In genomic region chr9:44881941-44882435, GRCm38 (mm10) we compare ENCODE assay signal across 8 mouse cellular contexts. TPM values are rescaled to one million over a fixed set of nuclear protein-coding genes. Genes with fewer than 3 reads are reported as not detected.
DNase-seq lines count a peak whose midpoint lies in the region; ATAC-seq lines count a peak whose summit lies in the region.

No protein-coding gene starts in this region.

- no peaks in the 10 kb centered on the region for H3K27me3 ChIP-seq in forebrain, embryonic 13.5 days
- no peaks in the 10 kb centered on the region; the same call in none of the 2 replicates for H3K27me3 ChIP-seq in liver, embryonic 16.5 days (ENCODE audit: control insufficient read depth, insufficient read depth, low read depth, low read length)
- H3K27me3 ChIP-seq in neural tube, embryonic 14.5 days (ENCODE audit: control insufficient read depth, insufficient read depth, low read length): no peaks in the 10 kb centered on the region

- no peaks in the 10 kb centered on the region for H3K9me3 ChIP-seq in forebrain, embryonic 13.5 days (replicated peaks)
- no peaks in the 10 kb centered on the region for H3K9me3 ChIP-seq in liver, embryonic 16.5 days (replicated peaks; ENCODE audit: control insufficient read depth, low read length)
- no peaks in the 10 kb centered on the region for H3K9me3 ChIP-seq in neural tube, embryonic 14.5 days (ENCODE audit: control insufficient read depth, low read length)

- peak; percentile 46; the same call in 1 of the 2 replicates for ATAC-seq in cerebellum, adult (ENCODE audit: insufficient number of reproducible peaks, low FRiP score, low TSS enrichment)
- peak; percentile 75 for ATAC-seq in forebrain, embryonic 13.5 days
- ATAC-seq in liver, embryonic 16.5 days (ENCODE audit: low read depth): peak; percentile 51
- peak; percentile 86 for ATAC-seq in neural tube, embryonic 14.5 days (ENCODE audit: low read depth)

- peak overlapping the region; percentile 100 for H3K27ac ChIP-seq in forebrain, embryonic 13.5 days
- peak overlapping the region; percentile 93 for H3K27ac ChIP-seq in liver, embryonic 16.5 days (ENCODE audit: low read length)
- H3K27ac ChIP-seq in neural tube, embryonic 14.5 days (ENCODE audit: low read depth, low read length): peak overlapping the region; percentile 96

- peak; percentile 76 for DNase-seq in ES-CJ7 (ENCODE audit: low read depth, low spot score)
- peak; percentile 75 to 80 for DNase-seq in heart, postnatal 10 days
- peak; percentile 84 to 90 for DNase-seq in kidney, postnatal 4 days
- DNase-seq in testis, postnatal 10 days (ENCODE audit: low spot score): peak; percentile 75

- 0 out of 2 replicates have a peak, but pooled peaks cover 6% of the 10 kb centered on the region for H3K36me3 ChIP-seq in forebrain, embryonic 13.5 days (ENCODE audit: poor library complexity, severe bottlenecking)
- H3K36me3 ChIP-seq in liver, embryonic 16.5 days (ENCODE audit: control insufficient read depth, insufficient read depth): no peaks in the 10 kb centered on the region
- H3K36me3 ChIP-seq in neural tube, embryonic 14.5 days (ENCODE audit: control insufficient read depth, insufficient read depth, low read length): no peaks in the 10 kb centered on the region

- H3K4me2 ChIP-seq in forebrain, embryonic 13.5 days: peak overlapping the region; percentile 95
- H3K4me2 ChIP-seq in liver, embryonic 16.5 days (ENCODE audit: low read depth, low read length): peak overlapping the region; percentile 99
- peak overlapping the region; percentile 88 for H3K4me2 ChIP-seq in neural tube, embryonic 14.5 days (ENCODE audit: low read depth, low read length)

- peaks cover 34% of the 10 kb centered on the region for H3K4me1 ChIP-seq in forebrain, embryonic 13.5 days
- H3K4me1 ChIP-seq in liver, embryonic 16.5 days (ENCODE audit: control insufficient read depth, low read depth, low read length): peaks cover 34% of the 10 kb centered on the region
- H3K4me1 ChIP-seq in neural tube, embryonic 14.5 days (ENCODE audit: control insufficient read depth, insufficient read depth, low read length): peaks cover 25% of the 10 kb centered on the region

- intact Hi-C loops in heart, postnatal 10 days (cut with DNase I): loop anchor here (2.0 to 5.0 kb wide), 3 partner anchors 39 to 110 kb away; partner anchors contain the start of gene Atp5l

- under 1% methylated on average over 27 of the region's 29 CpGs for WGBS in forebrain, embryonic 13.5 days
- under 1% methylated on average over 28 of the region's 29 CpGs for WGBS in liver, embryonic 16.5 days (ENCODE audit: insufficient replicate concordance)
- WGBS in neural tube, embryonic 14.5 days: 0% methylated on average over 29 of the region's 29 CpGs

- peak overlapping the region; percentile 84 for H3K9ac ChIP-seq in forebrain, embryonic 13.5 days
- peak overlapping the region; percentile 80 for H3K9ac ChIP-seq in liver, embryonic 16.5 days (ENCODE audit: low read depth, low read length)
- H3K9ac ChIP-seq in neural tube, embryonic 14.5 days (replicated peaks; ENCODE audit: low read depth, low read length): peak overlapping the region; percentile 99

- H3K4me3 ChIP-seq in forebrain, embryonic 13.5 days: peak overlapping the region; percentile 100
- H3K4me3 ChIP-seq in liver, embryonic 16.5 days (ENCODE audit: low read depth, low read length): peak overlapping the region; percentile 93
- peak overlapping the region; percentile 97 for H3K4me3 ChIP-seq in neural tube, embryonic 14.5 days (ENCODE audit: low read depth, low read length)

RNA-seq across cellular contexts. Expression of gene Kmt2a, which starts 0.9 kb away (rescaled TPM):
- 22.7 and 23.3 TPM in 2 replicates for polyA plus RNA-seq in forebrain, embryonic 13.5 days (2015; fragmentation: Nextera tagmentation; extraction: Ambion mirVana)
- total RNA-seq in heart, postnatal 10 days (2021): 10 to 100 TPM; 25.0 to 30.3 TPM
- polyA plus RNA-seq in liver, embryonic 16.5 days (2015; fragmentation: Nextera tagmentation; extraction: Ambion mirVana): 2.6 and 3.0 TPM in 2 replicates
- polyA plus RNA-seq in neural tube, embryonic 14.5 days (2014; fragmentation: Nextera tagmentation; extraction: Ambion mirVana): 16.5 and 23.1 TPM in 2 replicates

RNA-seq across cellular contexts. Expression of gene Atp5l, which starts 38.6 kb away (rescaled TPM):
- 777 and 836 TPM in 2 replicates for polyA plus RNA-seq in forebrain, embryonic 13.5 days (2015; fragmentation: Nextera tagmentation; extraction: Ambion mirVana)
- total RNA-seq in heart, postnatal 10 days (2021): 1,000 to 10,000 TPM; 1,370 to 1,379 TPM
- polyA plus RNA-seq in liver, embryonic 16.5 days (2015; fragmentation: Nextera tagmentation; extraction: Ambion mirVana): 467 and 488 TPM in 2 replicates
- polyA plus RNA-seq in neural tube, embryonic 14.5 days (2014; fragmentation: Nextera tagmentation; extraction: Ambion mirVana): 756 and 860 TPM in 2 replicates

Comparison
In these comparisons a context has a peak if more than half of its experiments do, and no peak if none do; other contexts are left out.
1. Peak in every context shown above with its lines: DNase-seq, ATAC-seq, H3K4me3 ChIP-seq and H3K27ac ChIP-seq.